Mouse (Mus musculus) cerebellum, postnatal 25 days (tissue): ENCODE results near the gene Actr5.

ENCODE experiments used
- DNase-seq, 2 experiments: peaks; one replicate each; pipeline ENCODE4 v3.0.0; 2021; ENCODE audit warnings: mixed read lengths in 2 of 2

Gene Actr5

DNA sequence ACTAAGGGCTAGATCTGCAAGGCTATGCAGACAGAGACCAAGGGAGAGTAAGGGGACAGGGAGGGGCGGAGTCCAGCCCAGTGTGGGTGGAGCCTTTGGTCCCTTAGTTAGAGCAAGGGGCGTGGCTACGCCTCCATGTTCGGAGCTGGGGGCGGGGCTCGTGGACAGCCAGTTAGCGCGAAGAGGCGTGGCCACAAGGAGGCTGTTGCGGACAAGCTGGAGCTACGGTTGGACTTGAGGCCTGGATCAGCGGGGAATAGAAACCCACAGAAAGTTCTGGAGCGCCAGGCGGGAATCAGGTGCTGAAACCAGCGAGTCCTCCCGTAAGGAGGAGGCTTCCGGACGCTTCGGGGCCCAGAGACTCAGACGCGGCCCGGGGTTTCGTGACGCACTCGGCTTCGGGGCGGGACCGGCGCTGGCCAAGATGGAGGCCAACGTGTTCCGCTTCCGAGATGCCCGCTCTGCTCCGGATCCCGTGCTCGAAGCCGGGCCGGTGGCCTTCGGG is at the start of gene Actr5:
TSS of gene Actr5 (plus strand) at position 171 of the 505 bp plus-strand sequence.
- DNase-seq, result peak; percentile 91 to 96

DNA sequence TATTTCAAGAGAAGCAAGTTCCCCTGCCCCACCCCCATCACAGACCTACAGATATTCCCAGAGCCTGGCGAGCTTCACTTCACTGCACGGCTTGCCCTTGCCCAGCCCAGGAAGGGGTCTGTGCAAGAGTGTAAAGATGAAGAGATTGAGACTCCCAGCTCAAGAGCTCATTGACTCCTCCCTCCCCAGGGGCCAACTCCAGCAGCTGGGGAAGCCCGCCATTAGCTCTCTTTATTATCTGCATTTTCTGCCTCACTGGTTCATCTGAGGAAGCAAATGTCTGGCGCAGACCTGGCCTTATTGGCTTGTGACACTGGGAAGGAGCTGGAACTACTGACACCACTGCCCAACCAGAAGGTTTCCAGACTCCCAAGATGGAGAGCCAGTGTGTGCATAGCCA is 44.7 kb upstream of the Actr5 start:
- no peak for DNase-seq

GRCm38 (mm10) chr2:158584621-158585358 is 39.9 kb upstream of the Actr5 start:
- DNase-seq, result no peak

- DNase-seq, result no peak
These were observed 36.0 kb upstream of the Actr5 start for GRCm38 (mm10) chr2:158588524-158589271.

DNA sequence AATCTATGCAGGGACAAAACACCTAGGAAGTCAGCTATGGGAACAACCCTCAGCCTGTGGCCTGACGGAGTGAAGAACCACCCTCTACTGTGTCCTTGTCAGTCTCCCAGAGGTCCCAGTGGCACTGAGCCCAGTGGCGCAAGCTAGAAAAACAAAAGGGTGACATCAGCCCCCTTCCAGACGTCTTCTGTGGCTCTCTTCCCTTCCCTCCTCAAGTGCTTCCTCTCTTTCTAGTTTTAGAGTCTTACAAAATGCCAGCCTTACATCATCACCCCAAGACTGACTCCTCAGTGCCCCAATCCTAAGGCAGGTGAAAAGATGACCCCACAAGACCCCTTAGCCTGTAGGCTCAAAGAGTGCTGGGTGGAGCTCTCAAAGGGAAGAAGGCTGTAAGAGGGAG is 34.2 kb upstream of the Actr5 start:
- DNase-seq, result no peak

GRCm38 (mm10) chr2:158591286-158591685 is 33.4 kb upstream of the Actr5 start:
- peak in 1 of 2 experiments; percentile 18 for DNase-seq

- DNase-seq, result no peak
These were observed 31.3 kb upstream of the Actr5 start for GRCm38 (mm10) chr2:158593371-158593770.

DNA sequence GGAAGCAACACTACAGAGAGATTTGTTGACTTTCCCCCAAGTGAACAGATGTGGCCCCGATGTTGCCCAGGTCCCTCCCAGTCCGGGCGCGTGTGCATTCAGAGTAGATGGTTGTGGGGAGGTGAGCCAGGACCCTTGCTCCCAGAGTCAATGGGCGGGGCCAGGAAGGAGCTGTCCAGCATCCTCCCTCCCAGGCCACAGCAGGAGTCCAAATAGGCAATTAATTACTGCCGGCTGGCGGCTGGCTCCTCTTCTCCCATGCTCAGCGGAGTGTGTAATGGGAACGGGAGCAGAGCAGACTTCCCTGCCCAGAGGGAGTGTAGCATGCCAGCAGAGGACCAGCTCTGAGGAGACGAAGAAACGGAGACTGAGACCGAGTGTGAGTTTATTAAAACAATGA is 29.6 kb upstream of the Actr5 start:
- peak; percentile 47 to 71 for DNase-seq

GRCm38 (mm10) chr2:158595577-158595976 is 29.1 kb upstream of the Actr5 start:
- no peak for DNase-seq

GRCm38 (mm10) chr2:158596803-158597202 is 27.9 kb upstream of the Actr5 start:
- DNase-seq, result no peak

- DNase-seq, result no peak
These were observed 24.2 kb upstream of the Actr5 start for GRCm38 (mm10) chr2:158600517-158600916.

- no peak for DNase-seq
These were observed 23.4 kb upstream of the Actr5 start for GRCm38 (mm10) chr2:158601326-158601725.

DNA sequence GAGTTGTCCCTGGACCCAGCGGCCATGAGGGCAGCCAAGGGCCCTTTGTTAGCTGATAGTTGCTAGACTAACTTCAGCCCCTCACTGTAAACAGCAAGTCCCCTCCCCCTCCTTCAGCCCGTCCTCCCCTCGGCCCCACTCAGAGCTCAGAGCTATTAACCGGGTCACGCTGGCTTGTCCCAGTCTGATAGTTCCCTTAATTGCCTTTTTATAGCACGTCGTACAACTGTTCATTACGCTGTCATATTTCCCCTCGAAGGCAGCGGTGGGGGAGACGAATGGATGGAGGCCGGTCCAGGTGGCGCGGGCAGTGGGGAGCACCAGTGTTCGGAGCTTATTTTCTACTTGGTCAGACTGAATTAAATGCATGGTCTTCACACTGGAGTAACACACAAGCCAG is 22.0 kb upstream of the Actr5 start:
- DNase-seq, result no peak

DNA sequence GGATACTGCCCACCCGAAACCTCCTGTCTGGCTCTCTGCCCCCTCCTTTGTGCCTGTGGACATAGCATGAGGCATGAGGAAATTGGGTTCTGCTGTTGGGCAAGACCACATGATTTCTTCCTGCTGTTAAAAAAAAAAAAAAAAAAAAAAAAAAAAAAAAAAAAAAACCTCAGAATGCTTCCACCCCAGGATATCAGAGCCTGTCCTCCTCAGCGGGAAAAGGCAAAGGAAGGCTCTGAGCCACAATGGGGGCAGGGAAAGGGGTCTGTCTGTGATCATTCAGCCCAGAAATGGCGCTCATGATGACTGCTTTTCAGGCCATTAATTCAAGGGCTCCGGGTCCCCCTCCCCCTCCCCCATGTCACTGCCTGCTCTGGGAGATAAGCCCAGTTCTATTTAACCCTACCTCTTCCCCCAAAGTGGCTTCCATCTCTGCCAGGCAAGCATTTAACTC is 18.1 kb upstream of the Actr5 start:
- peak in 1 of 2 experiments; percentile 9 for DNase-seq

GRCm38 (mm10) chr2:158609681-158610080 is 15.0 kb upstream of the Actr5 start:
- DNase-seq, result no peak

DNA sequence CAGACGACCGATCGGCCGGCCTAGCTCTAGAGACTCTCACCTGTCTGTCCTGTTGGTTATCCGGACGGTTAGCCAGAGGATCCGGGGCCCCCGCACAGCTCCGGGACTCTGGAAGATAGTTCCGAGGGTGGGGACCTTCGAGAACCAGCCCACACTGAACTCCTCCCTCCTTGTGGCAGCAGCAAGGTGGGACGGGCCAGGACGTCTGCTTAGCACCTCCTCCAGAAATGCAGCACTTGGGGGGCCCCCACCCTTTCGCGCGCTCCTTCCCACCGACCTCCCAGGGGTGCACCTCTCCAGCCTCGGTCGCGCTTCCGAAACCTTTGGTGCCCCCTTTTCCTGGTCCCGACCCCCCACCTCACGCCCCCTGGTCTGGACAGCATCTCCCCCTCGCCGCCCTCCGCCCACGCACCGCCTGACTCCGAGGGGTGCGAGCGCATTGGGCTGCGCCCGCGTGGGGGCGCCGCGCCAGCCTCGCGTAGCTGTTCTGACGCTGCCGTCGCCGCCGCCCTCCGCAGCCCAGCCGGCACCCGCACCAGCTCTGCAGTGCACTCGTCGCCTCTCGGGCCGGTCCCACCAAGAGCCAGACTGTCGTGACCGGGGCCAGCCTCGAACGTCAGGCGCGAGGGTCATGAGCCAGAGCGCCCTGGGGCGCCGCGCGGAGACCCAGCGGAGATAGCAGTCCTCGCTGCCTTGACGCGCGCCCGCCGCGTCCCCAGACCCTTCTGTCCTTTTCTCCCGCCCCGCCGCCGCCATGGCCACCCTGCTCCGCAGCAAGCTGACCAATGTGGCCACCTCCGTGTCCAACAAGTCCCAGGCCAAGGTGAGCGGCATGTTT is 14.0 kb upstream of the Actr5 start, which contains the start of gene Slc32a1:
TSS of gene Slc32a1 (plus strand) at position 280 of the 838 bp plus-strand sequence.
- peak in 1 of 2 experiments; percentile 60 for DNase-seq

- DNase-seq, result peak in 1 of 2 experiments; percentile 14
These were observed 13.4 kb upstream of the Actr5 start for GRCm38 (mm10) chr2:158611326-158611719.

DNA sequence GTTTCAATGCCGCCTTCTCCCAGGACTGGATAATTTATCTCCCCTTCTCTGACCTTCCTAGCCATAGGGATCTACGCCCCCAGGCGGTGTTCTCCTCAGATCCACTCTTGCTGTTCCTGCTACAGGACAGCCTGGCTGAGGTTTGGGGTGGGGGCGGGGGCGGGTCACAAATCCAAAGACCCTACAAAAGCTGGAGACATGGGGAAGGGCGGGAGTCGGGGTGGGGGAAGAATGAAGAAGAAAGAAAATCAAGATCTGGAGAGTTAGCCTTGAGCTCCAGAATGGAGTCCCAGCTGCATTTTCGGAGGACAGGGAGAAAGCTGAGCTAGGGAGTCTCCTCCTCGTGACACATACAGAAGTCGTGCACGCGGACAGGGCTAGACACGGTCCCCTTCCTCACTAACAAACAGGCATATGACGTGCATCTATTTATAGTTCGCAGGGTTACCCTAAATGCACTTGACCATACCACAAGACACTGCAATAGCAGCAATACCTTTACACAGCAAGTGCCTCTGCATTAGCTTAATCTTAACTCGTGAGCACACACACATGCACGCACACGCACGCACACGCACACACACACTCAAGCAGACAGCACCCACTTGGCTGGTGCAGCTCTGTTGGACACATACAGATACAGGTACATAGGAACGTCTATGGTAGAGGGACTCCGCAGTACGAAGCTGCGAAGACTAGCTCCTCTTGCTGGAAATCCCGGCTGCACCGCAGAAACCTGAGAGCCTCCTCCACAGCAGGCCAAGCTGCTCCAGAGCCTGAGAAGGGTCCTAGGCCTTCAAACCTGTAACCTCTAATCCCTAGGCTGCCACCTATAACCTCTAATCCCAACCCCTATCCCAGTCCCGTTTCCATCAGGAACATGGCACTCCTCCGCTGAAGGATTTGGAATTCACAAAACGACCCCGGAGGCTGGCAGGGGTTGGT is 12.7 kb upstream of the Actr5 start:
- DNase-seq, result peak; percentile 16 to 50

DNA sequence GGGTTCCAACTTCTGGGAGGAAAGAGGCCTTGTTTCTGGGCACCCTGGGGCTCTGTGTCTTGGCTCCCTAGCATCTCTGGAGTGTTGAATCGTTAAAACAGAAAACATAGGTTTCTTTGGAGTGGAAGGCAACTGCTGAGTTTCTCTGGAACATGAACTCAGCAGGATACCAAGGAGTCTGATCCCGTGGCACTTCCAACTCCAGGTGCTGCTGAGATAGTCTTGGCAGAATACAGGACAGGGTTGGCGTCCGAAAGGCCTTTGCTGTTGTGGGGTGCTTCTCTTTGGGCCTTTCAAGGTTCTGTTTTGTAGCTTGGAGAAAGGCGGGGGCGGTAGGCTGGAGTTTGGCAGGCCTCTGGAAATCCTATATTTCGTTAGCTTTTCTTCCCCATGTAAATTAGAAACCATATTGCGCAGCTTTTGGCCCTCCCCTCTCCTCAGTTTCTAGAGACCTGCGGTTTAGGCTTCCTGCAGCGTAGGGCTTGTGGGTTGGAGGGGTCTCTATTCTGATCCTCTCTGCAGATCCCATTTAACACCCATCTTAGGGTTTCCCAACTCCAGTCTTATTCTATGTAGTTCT is 11.9 kb upstream of the Actr5 start:
- DNase-seq, result peak; percentile 17 to 66

- DNase-seq, result peak; percentile 37 to 63
These were observed 10.9 kb upstream of the Actr5 start for GRCm38 (mm10) chr2:158613541-158614417.
